Mouse (Mus musculus) fat pad, adult 2 months (tissue): Measurements from ENCODE around the gene Tmem87b.

Experiments used
- DNase-seq: peaks from one replicate; pipeline ENCODE4 v3.0.0-alpha.2; 2011; ENCODE audit warnings: low read depth, low spot score; ENCODE audit errors: extremely low read depth

Gene Tmem87b

DNA sequence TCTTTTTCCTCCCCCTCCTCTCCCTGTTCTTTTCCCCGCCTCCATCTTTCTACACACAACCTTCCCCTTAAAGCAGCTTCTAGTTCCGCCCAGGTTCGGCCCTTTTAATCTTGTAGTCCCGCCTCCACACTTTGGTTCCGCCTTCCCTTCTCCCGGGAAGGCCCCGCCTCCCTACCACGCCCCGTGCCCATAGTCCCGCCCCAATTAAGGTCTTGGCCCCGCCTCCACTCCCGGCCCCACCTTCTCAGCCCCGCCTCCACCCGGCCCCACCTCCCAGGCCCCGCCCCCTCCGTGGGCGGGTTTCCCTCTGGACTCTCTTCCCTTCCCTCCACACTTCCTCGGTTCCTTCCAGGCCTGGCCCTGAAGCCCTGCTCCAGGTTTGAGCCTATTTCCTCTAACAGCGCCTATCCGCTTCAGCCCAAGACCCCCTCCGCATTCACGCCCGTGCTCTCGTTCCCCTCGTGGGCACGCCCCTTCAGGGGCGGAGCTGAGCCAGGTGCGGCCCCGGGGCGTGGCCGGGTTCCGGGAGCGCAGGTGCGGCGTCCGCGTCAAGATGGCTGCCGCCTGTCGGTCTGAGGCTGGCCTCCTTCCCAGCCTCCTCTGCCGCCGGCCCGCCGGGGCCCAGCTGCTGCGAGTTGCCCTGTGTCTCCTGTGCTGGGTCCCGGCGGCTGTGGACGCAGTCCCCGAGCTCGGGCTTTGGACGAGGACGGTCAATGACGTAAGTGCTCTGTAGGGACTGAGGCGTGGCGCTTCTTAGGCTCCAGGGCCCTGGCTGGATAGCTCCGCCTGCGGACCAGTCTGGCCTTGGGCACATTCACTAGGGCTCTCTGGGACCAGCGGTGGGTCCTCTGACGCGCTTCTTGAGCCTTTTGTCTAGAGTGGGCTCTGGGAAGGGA is at the start of gene Tmem87b:
Gene Tmem87b (plus strand): TSS at position 333 of the 896 bp plus-strand sequence.
- DNase-seq = peak; percentile 98

DNA sequence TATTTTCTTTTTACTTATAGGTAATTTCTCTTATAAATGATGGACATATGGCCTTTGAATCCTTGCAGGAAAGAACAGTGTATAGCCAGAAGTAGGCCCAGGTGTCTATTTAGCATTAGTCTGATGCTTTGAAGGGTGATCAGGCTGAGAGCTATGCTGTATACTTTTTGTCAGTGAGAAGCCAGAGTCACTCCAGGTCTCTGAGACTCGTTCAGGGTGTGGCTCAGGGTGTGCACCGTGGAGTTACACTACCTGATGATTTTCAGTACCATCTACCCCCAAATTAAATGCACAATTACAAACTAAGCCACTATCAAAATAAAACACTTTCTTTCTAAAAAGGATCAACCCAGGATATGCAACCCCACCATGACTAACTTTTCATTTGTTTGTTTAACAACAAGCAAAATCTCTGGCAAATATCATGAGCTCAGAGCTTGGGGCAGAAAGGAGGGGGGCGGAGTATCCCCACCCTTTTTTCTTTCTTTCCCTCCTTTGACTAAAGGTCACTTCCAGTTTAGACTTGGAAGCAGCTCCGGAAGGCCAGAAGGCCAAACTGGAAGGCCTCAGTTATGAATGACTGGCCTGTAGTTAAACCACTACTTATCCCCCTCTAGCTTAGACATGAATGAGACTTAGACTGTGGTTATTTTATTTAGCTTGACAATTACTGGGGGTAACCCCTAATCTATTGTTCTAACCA is 49.2 kb upstream of the Tmem87b start:
- no peak for DNase-seq

DNA sequence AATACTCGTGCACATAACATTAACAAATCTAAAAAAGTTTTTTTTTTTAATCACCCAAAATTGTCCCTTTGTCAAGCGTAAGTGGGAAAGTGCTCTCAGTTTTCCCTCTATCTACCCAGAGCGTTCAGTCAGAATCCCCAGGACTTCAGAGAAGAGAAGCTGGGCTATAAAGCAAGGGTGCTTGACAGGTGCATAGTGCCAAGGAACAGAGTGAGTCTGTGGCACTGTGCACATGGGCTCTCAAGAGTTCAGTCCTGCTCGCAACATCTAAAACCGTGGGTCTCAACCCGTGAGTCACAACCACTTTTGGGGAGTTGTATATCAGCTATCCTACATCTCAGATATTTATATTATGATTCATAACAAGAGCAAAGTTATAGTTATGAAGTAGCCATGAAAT is 47.4 kb upstream of the Tmem87b start:
- no peak for DNase-seq

GRCm38 (mm10) chr2:128771048-128771447 is 46.9 kb upstream of the Tmem87b start:
- DNase-seq = no peak

DNA sequence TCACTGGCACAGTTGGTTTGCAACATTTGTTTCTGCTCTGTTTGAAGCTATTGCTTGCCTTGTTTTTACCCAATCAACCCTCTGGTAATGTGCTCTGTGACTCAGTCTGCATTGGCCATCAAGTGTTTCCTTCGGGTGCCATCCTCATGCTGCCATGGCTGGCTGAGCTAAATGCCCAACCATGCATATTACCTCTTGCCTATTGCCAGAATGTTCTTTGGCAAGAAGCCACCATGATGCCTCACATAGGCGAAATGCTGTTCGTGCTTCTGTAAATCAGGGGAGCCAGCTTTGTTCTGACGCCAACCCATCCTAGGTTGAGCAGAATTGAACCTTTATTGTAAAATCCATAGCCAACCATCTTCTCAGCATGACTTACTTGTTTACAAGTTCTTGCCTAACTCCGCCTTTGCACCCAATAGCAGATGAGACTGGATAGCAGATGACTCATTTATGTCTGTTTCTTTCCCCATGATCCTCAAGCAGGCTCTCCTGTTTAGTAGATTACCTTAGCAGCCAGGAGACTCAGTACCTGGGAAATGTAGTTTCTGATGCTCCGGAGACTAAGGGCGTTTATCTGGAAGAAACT is 46.1 kb upstream of the Tmem87b start:
- no peak for DNase-seq

- no peak for DNase-seq
Observed at GRCm38 (mm10) chr2:128782231-128782630, 35.7 kb upstream of the Tmem87b start.

- DNase-seq = no peak
Observed at GRCm38 (mm10) chr2:128783660-128784345, 34.1 kb upstream of the Tmem87b start.

- DNase-seq = no peak
Observed at GRCm38 (mm10) chr2:128784814-128785213, 33.1 kb upstream of the Tmem87b start.

GRCm38 (mm10) chr2:128786341-128786740 is 31.6 kb upstream of the Tmem87b start:
- DNase-seq = no peak

DNA sequence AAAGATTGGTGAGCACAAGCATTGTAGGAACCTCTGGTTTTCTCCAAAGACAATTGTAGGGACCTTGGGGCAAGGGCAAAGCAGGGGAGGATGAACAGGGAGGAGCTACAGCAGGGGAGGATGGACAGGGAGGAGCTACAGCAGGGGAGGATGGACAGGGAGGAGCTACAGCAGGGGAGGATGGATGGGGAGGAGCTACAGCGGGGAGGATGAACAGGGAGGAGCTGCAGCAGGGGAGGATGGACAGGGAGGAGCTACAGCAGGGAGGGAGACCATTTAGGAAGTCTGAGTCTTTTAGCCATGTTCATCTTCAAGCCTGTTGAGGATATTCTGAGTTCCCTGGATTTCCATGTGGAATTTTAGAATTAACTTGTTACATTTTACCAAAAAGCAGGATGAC is 31.1 kb upstream of the Tmem87b start:
- DNase-seq = no peak

DNA sequence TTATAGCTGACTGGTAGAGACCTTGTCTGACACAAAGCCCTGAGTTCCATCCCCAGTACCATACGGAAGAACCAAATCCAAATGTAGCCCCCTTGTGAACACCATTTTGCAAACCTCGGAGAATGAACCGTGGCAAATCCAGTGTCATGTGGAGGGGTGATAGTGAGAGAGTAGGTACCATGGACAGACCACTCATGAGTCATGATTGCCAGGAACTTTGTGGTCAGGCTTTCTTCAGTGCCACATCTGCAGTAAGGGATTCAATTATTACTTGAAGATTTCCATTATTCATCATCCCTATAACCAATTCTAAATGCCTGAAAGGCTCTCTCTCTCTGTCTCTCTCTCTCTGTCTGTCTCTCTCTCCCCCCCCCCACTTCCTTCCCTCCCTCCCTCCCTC is 30.1 kb upstream of the Tmem87b start:
- no peak for DNase-seq

GRCm38 (mm10) chr2:128790875-128791614 is 26.9 kb upstream of the Tmem87b start:
- no peak for DNase-seq

DNA sequence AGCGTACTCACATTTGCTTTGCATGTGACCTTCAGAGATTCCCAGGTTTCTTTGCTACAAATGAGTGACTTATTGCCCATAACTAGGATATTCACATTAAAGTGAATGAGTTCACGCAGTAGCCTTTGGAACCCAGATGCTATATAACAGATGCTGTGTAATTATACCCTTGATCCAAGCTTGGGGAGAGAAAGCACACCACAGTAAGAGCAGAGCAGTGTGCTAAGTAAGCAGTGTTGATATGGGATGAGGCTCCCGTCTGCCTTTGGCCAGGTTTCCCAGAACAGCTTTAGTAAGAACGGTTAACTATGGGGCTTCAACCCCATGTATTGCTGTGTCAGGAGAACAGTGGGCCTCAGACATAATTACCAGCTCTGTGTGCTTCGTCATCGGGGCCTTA is 24.0 kb upstream of the Tmem87b start:
- no peak for DNase-seq

DNA sequence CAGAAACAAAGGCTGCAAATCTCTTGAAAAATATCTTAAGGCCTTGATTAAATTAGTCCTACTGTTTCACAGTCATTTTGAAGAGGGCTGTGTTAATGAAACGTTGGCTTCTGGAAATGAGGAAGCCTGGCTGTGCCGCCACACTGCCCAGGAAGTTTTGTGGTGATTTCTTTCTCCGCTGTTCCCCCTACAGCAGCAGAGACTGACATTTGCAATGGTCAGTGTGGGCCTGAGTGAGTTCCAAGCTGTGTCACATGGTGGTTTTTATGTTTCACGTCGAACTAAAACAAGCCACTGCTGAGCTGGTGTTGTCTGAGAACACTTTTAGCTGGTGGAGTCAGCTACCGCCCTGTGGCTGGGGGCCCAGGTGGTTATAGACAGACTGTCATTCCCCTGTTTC is 21.5 kb upstream of the Tmem87b start:
- no peak for DNase-seq

DNA sequence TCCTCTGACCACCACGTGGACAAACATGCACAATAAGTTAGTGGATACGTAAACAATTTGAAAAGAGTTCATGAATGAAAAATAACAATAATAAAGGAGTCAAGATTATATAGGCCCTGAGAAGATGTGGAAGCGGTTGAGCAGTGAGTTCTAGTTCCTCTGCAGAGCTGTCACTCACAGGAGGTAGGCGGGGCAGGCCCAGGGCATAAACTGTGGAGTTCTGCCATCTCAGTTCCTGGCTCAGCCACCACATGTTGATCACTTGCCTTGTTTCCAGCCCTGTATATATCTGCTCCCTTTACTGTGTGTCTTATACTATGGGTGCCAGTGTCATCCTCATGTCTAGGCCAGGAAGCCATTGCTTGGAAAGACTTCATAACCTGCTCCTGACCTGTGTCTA is 14.5 kb upstream of the Tmem87b start:
- no peak for DNase-seq

DNA sequence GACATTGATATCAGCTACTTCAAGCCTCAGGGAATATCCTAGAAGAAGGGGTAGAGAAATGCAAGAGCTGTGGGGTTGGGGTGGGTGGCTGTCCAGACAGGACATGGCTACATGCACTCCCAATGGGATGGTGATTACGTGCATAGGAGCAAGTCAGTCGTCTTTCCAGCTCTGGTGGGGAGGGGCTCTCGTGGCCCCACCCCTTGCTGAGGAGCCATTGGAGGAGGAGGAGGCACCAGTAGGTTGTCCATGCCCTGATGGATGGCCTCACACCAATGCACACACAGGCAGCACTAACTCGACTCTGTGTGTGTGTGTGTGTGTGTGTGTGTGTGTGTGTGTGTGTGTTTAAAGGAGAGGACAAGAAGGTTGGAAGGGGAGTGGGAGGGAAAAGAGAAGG is 12.6 kb upstream of the Tmem87b start:
- no peak for DNase-seq

GRCm38 (mm10) chr2:128806561-128806960 is 11.4 kb upstream of the Tmem87b start:
- DNase-seq = no peak

DNA sequence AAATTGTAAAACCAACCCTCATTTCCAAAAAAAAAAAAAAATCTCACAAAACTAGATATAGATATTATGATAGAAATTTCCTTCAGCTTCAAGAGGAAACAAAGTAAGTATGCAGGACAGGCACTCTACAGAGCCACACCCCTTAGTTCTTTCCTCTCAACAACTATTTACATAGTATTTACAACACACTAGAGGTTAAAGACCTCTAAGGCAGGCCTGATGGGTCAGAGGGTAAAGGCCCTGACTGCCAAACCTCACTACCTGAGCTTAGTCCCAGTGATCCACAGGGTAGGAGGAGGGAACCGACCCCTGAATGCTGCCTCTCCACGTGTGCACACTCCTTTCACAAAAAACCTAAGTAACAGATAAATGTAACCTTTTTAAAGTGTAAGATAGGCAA is 5.2 kb upstream of the Tmem87b start:
- DNase-seq = no peak

DNA sequence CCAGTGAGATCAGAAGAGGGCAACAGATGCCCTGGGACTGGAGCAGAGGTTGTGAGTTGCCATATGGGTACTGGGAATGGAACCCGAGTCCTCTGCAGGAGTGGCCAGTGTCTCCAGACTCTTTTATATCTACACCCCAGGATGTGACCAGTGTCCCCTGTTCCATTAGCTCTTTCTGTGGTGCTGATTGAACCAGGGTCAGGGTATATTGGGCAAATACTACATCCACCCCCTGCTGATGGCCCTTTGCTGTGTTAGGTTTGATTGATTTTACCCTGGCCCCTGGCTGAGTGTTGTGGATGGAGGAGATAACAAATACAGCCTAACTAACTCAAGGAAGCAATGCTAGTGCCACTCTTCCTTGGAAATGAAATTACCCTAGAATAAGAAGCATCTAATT is 1.6 kb upstream of the Tmem87b start:
- no peak for DNase-seq

GRCm38 (mm10) chr2:128816916-128817315 is 1.0 kb upstream of the Tmem87b start:
- DNase-seq = no peak

DNA sequence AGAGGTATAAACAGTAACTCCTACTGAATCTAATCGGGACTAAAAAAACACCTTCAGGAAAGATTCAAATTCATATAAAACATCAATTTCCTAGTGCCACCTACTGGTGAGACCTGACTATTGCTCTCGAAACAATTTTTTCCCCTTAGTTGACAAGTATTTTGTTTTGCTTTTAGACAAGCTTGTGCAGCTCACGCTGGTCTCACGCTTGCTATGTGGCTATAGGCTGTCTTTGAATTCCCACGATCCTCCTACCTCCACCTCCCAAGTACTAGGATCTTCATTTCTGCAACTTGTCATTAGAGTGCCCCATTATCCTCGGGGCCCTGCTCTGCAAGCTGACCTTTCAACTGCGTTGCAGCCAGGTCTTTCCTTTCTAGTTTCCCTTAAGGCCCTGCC is 532 bp upstream of the Tmem87b start:
- DNase-seq = no peak
